ENCODE assay signal across 34 mouse cellular contexts in the genomic region with DNA sequence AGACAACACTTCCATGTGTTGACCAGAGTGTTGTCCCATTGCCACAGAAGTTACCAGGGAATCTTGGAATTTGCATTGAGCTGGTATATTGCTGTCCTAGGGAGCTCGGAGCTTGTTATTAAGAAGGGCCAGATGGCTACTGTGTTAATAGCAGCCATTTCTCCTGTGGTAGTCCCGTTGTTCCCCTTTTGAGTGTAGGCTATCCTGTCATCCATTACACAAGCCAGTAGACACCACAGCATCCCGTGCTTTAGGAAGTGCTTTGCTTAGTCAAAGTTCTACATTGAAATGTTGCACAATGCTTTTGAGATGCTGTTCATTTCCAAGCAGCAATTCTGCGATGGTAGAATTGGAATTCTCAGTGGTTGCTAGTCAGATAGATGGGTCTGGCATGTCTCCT.
"Had no signal": no experiment of that assay in that cellular context is flagged by ENCODE, and none has a peak within 500 bp of the region (broad histone marks: within the 10 kb centered on the region; RNA-seq: fewer than 3 reads in every experiment).

No protein-coding gene starts in this region.

- ATAC-seq: hindbrain, embryonic 16.5 days; hindbrain, postnatal 0 days; inflammation-experienced regulatory T-cells, adult 6 months; intestine, embryonic 15.5 days; intestine, embryonic 16.5 days; intestine, postnatal 0 days had no signal

- H3K9me3 ChIP-seq: heart, embryonic 12.5 days; heart, embryonic 15.5 days; hindbrain, embryonic 10.5 days; hindbrain, embryonic 12.5 days; hindbrain, embryonic 13.5 days; hindbrain, embryonic 15.5 days; intestine, embryonic 15.5 days; kidney, embryonic 15.5 days had no signal

- H3K4me2 ChIP-seq: heart, embryonic 11.5 days; heart, embryonic 12.5 days; heart, embryonic 13.5 days; heart, embryonic 15.5 days; hindbrain, embryonic 12.5 days; hindbrain, embryonic 13.5 days; hindbrain, embryonic 14.5 days; hindbrain, embryonic 15.5 days; intestine, embryonic 15.5 days; kidney, embryonic 15.5 days had no signal

- H3K4me3 ChIP-seq: heart, embryonic 12.5 days; heart, embryonic 13.5 days; heart, embryonic 15.5 days; hindbrain, embryonic 10.5 days; hindbrain, embryonic 12.5 days; hindbrain, embryonic 13.5 days; hindbrain, embryonic 15.5 days; intestine, embryonic 15.5 days; kidney, embryonic 15.5 days; layer of hippocampus, adult 2 months; left cerebral cortex, adult 2 months had no signal

- H3K4me1 ChIP-seq: heart, embryonic 15.5 days; hindbrain, embryonic 12.5 days; hindbrain, embryonic 13.5 days; hindbrain, embryonic 15.5 days; intestine, embryonic 15.5 days; kidney, embryonic 15.5 days had no signal

- H3K36me3 ChIP-seq: intestine, embryonic 15.5 days had no signal

- H3K9ac ChIP-seq: heart, embryonic 12.5 days; heart, embryonic 13.5 days; heart, embryonic 15.5 days; hindbrain, embryonic 12.5 days; hindbrain, embryonic 13.5 days; hindbrain, embryonic 14.5 days; hindbrain, embryonic 15.5 days; intestine, embryonic 15.5 days; kidney, embryonic 15.5 days had no signal

- DNase-seq: heart, postnatal 10 days; heart, postnatal 14 days; heart, postnatal 36 days; heart, postnatal 4 days; kidney, adult 11 months; kidney, adult 18-20 months; kidney, adult 2 months; kidney, adult 8-10 months; kidney, adult 9 months; kidney, postnatal 10 days; kidney, postnatal 14 days; kidney, postnatal 36 days; kidney, postnatal 4 days; layer of hippocampus, adult 9-11 months; layer of hippocampus, postnatal 36 days had no signal

- H3K27me3 ChIP-seq: heart, embryonic 12.5 days; heart, embryonic 13.5 days; heart, embryonic 15.5 days; hindbrain, embryonic 12.5 days; hindbrain, embryonic 13.5 days; hindbrain, embryonic 15.5 days; intestine, embryonic 15.5 days; kidney, embryonic 15.5 days had no signal

- H3K27ac ChIP-seq: heart, embryonic 13.5 days; heart, embryonic 15.5 days; hindbrain, embryonic 10.5 days; hindbrain, embryonic 12.5 days; hindbrain, embryonic 13.5 days; hindbrain, embryonic 14.5 days; hindbrain, embryonic 15.5 days; hindbrain, postnatal 0 days; intestine, embryonic 15.5 days; kidney, embryonic 15.5 days; kidney, postnatal 0 days; layer of hippocampus, adult 2 months; left cerebral cortex, adult 2 months had no signal
